Mouse (Mus musculus): ENCODE results near the gene Alg2. TPM values are rescaled to one million over a fixed set of nuclear protein-coding genes. Genes with fewer than 3 reads are reported as not detected.

The Alg2 gene
- polyA plus RNA-seq, 1 experiment from 2014 or later = 50.6 TPM

DNA sequence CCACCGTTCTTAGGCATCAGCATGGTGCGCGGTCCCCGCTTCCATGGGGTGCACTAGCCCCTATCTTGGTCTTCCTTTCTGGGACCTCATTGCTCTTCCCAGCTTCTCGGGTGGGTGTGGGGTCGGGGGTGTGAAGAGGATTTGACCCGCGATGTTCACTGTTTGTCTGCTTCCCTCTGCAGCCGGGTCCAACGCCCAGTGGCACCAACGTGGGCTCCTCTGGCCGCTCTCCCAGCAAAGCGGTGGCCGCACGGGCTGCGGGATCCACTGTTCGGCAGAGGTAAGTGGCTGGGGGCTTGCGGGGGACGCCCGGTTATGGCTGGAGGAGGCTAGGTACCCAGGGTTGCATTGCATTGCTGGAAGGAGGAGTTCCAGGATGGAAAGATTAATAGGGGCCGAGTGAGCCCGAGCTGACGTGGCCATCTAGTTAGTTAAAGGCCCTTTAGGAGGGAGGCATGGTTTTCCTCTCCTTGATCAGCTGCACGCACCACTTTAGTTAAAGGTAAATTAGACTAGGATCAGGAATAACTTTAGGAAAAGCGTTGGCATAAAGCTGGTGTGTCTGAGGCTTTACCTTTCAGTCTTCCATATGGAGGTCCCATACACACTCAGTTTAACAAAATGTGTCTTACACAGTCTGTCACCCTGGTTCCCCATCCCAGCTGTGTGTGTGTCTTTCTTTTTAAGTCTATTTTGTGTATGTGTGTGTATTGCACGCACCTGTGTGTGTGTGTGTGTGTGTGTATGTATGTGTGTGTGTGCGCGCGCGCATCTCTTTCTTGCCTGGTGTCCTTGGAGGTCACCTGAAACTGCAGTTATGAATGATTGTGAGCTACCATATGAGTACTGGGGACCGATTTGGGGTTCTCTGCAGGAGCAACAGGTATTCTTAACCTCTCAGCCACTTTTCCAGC lies 854 bp upstream of the Alg2 start:
- Histone ChIP-seq H3K36me3 (ENCODE audit: control insufficient read depth, insufficient read depth, low read length) (peaks cover 14% of the 10 kb centered on the region), H3K4me3 (ENCODE audit: low read length) (peak overlapping the region; percentile 82), H3K4me1 (ENCODE audit: control insufficient read depth, insufficient read depth, low read length) (peaks cover 14% of the 10 kb centered on the region), H3K9ac (ENCODE audit: low read depth, low read length) (peak overlapping the region; percentile 89), H3K27me3 (replicated peaks; ENCODE audit: control insufficient read depth, insufficient read depth, low read length) (no peaks in the 10 kb centered on the region), H3K4me2 (ENCODE audit: low read depth, low read length) (peak overlapping the region; percentile 66), H3K9me3 (ENCODE audit: control insufficient read depth, low read length) (no peaks in the 10 kb centered on the region), H3K27ac (ENCODE audit: low read length) (peak overlapping the region; percentile 38)
- peak; percentile 36 for ATAC-seq
- 11% methylated on average over 31 of the region's 31 CpGs for WGBS

DNA sequence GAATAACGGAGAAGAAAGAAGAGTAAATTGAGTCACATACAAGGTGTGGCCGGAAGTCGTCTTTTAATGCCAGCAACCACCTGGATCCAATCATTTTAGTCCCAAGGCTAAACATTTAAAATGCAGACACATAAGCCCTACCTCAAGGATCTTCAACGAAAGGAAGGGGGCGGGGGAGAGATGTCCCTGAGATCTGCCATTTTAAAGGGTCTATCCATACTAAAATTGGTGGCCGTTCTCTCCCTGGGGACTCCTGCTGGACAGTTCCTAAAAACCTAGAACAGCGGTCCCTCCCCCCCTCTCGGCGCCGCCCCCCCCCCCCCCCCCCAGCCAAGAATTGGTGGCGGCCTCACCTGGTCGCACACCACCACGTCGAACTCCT lies 556 bp downstream of the Alg2 start:
- H3K4me2 ChIP-seq (ENCODE audit: low read depth, low read length) = peak overlapping the region; percentile 71
- H3K27me3 ChIP-seq (replicated peaks; ENCODE audit: control insufficient read depth, insufficient read depth, low read length) = no peaks in the 10 kb centered on the region
- H3K4me1 ChIP-seq (ENCODE audit: control insufficient read depth, insufficient read depth, low read length) = peaks cover 14% of the 10 kb centered on the region
- 3% methylated on average over 12 of the region's 14 CpGs for WGBS
- peak overlapping the region; percentile 82 for H3K4me3 ChIP-seq (ENCODE audit: low read length)
- peaks cover 28% of the 10 kb centered on the region for H3K36me3 ChIP-seq (ENCODE audit: control insufficient read depth, insufficient read depth, low read length)
- peaks cover 1% of the 10 kb centered on the region; the same call in 1 of the 2 replicates for H3K9me3 ChIP-seq (ENCODE audit: control insufficient read depth, low read length)
- peak overlapping the region; percentile 89 for H3K9ac ChIP-seq (ENCODE audit: low read depth, low read length)
- no peak; the same call in 1 of the 2 replicates for ATAC-seq
- H3K27ac ChIP-seq (ENCODE audit: low read length) = peak overlapping the region; percentile 95

DNA sequence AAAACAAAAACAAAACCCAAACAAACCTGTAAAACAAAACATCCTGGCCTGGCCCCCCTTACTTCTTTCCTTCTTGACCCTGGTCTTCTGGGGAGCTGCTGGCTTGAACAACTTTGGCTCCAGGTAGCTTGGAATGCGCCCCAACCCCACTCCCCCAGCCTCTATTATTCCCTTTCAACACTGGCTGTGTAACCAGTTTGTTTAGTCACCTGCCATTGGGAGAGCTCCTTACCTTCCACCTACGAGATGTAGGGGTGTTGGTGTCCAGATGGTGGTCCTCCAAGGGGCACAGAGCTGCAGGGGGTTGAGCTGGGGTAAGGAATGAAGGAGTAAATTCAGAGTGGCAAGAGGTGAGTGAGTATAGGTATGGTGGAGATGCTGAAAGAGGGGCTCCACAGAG lies 6.9 kb downstream of the Alg2 start:
- Histone ChIP-seq H3K4me1 (ENCODE audit: control insufficient read depth, insufficient read depth, low read length) (no peaks in the 10 kb centered on the region), H3K27ac (ENCODE audit: low read length) (no peak overlapping the region), H3K27me3 (replicated peaks; ENCODE audit: control insufficient read depth, insufficient read depth, low read length) (no peaks in the 10 kb centered on the region), H3K36me3 (ENCODE audit: control insufficient read depth, insufficient read depth, low read length) (peaks cover 37% of the 10 kb centered on the region), H3K9me3 (ENCODE audit: control insufficient read depth, low read length) (peaks cover 8% of the 10 kb centered on the region; the same call in 1 of the 2 replicates), H3K4me2 (ENCODE audit: low read depth, low read length) (no peak overlapping the region), H3K4me3 (ENCODE audit: low read length) (no peak overlapping the region), H3K9ac (ENCODE audit: low read depth, low read length) (no peak overlapping the region)
- 94% methylated on average over 2 of the region's 2 CpGs for WGBS
- ATAC-seq = no peak

DNA sequence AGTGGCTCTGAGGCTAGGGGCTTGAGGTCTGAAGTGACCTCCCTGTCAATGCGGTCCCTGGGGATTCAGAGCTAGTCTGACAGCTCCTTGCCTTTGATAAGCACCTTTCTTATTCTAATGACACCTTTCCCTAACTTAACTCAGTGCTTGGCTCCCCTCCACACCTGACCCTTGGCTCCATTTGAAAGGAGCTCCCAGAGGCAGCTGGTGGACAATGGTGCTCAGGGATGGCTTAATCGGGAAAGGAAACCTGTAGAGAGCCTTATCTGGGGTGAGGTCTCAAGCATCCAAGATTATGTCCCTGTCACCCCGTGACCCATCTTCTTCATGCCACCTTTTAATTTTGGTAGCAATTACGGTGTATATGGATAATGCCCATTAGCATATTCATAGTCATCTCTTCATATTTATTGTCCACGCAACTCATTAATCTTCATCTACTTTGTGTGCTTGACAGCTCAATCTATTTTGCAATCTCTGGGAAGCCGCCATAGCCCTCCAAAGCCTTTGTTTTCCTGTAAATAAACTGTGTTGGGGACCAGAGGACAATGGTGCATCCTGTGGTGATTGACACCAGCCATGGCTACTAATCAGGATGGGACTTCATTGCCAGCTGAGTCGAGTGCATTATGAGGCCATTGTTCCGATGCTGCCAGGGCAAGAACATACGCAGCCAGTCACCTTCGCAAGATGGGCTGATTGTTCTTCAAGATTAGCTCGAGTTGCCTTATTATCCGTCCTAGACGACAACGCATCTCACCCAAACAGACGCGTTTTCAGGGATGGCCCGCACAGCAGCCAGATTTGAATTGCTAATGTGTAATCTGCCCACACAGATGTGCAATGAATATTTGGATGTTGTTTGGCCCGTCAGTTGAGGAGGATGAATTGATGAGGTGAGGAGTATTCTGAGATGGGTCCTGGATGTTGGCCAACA lies 24.3 kb downstream of the Alg2 start:
- no peak for ATAC-seq
- WGBS = 29% methylated on average over 18 of the region's 18 CpGs
- no peak overlapping the region for H3K27ac ChIP-seq (ENCODE audit: low read length)
- no peaks in the 10 kb centered on the region for H3K36me3 ChIP-seq (ENCODE audit: control insufficient read depth, insufficient read depth, low read length)
- H3K4me3 ChIP-seq (ENCODE audit: low read length) = no peak overlapping the region
- H3K9ac ChIP-seq (ENCODE audit: low read depth, low read length) = no peak overlapping the region
- no peak overlapping the region for H3K4me2 ChIP-seq (ENCODE audit: low read depth, low read length)
- no peaks in the 10 kb centered on the region for H3K4me1 ChIP-seq (ENCODE audit: control insufficient read depth, insufficient read depth, low read length)
- no peaks in the 10 kb centered on the region for H3K9me3 ChIP-seq (ENCODE audit: control insufficient read depth, low read length)
- H3K27me3 ChIP-seq (replicated peaks; ENCODE audit: control insufficient read depth, insufficient read depth, low read length) = peaks cover 5% of the 10 kb centered on the region; the same call in 1 of the 2 replicates

DNA sequence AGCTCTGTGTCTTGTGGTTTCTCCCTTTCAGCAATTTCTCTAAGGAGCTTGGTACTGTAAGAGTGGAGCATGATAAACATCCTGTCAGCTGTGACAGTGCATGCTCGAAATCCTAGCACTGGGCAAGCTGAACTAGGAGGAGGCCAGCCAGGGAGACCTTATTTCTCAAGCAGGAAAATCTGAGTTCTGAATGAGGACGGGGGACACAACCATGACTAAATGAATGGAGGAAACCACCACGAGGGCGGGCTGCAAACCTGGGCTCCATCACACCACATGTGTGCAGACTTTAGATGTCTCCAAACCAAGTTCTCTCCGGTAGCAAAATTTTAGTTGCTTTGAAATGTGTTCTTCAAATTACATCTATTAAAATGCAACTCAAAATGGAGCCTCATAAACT lies 25.0 kb downstream of the Alg2 start:
- no peak for ATAC-seq
- Histone ChIP-seq H3K9ac (ENCODE audit: low read depth, low read length) (no peak overlapping the region), H3K4me2 (ENCODE audit: low read depth, low read length) (no peak overlapping the region), H3K4me1 (ENCODE audit: control insufficient read depth, insufficient read depth, low read length) (no peaks in the 10 kb centered on the region), H3K36me3 (ENCODE audit: control insufficient read depth, insufficient read depth, low read length) (no peaks in the 10 kb centered on the region), H3K27ac (ENCODE audit: low read length) (no peak overlapping the region), H3K27me3 (replicated peaks; ENCODE audit: control insufficient read depth, insufficient read depth, low read length) (peaks cover 5% of the 10 kb centered on the region; the same call in 1 of the 2 replicates), H3K9me3 (ENCODE audit: control insufficient read depth, low read length) (no peaks in the 10 kb centered on the region), H3K4me3 (ENCODE audit: low read length) (no peak overlapping the region)
- WGBS = 40% methylated on average over 5 of the region's 5 CpGs

DNA sequence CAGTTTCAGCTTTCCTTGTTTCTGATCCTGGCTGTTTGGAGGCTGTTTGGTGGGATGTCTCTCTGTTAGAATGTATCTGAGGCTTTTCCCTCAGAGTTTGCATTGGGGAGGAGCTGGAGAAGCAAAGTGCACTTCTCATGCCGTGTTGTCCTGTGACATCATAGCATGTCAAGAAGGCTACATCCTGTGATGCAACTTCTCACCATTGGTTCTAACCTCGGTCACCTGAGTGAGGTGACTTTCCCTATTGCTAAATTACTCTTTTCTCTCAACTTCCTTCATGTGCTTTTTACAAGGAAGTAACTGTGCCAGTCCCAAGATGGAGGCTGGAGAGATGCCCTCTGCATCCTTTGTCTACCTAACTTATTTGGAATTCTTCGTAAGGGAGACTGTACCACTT lies 25.6 kb downstream of the Alg2 start:
- Histone ChIP-seq H3K9me3 (ENCODE audit: control insufficient read depth, low read length) (no peaks in the 10 kb centered on the region), H3K9ac (ENCODE audit: low read depth, low read length) (no peak overlapping the region), H3K36me3 (ENCODE audit: control insufficient read depth, insufficient read depth, low read length) (no peaks in the 10 kb centered on the region), H3K4me2 (ENCODE audit: low read depth, low read length) (no peak overlapping the region), H3K27ac (ENCODE audit: low read length) (no peak overlapping the region), H3K4me1 (ENCODE audit: control insufficient read depth, insufficient read depth, low read length) (no peaks in the 10 kb centered on the region), H3K4me3 (ENCODE audit: low read length) (no peak overlapping the region), H3K27me3 (replicated peaks; ENCODE audit: control insufficient read depth, insufficient read depth, low read length) (peaks cover 5% of the 10 kb centered on the region; the same call in 1 of the 2 replicates)
- ATAC-seq = no peak
- WGBS = 85% methylated on average over 3 of the region's 3 CpGs

DNA sequence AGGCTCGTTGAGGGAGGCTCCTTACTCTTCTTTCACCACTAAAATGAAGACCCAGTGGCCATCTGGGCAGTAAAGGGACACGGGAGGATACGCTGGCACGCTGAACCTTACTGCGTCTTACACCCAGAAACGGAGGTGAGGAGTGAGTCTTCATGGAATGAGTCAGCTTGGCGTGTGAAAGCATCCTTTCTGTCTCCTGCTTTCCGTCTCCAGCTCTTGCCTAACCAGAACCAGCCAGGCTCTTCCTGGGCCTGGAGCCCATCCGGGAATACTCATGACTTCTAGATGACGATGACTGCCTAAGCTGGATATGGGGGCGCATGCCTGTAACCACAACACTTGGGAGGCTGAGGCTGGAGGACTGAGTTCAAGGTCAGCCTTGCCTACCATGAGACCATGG lies 33.2 kb downstream of the Alg2 start:
- Histone ChIP-seq H3K4me2 (ENCODE audit: low read depth, low read length) (no peak overlapping the region), H3K4me1 (ENCODE audit: control insufficient read depth, insufficient read depth, low read length) (peaks cover 11% of the 10 kb centered on the region; the same call in 1 of the 2 replicates), H3K9me3 (ENCODE audit: control insufficient read depth, low read length) (no peaks in the 10 kb centered on the region), H3K9ac (ENCODE audit: low read depth, low read length) (no peak overlapping the region), H3K27me3 (replicated peaks; ENCODE audit: control insufficient read depth, insufficient read depth, low read length) (no peaks in the 10 kb centered on the region), H3K27ac (ENCODE audit: low read length) (no peak overlapping the region), H3K36me3 (ENCODE audit: control insufficient read depth, insufficient read depth, low read length) (no peaks in the 10 kb centered on the region), H3K4me3 (ENCODE audit: low read length) (no peak overlapping the region)
- 89% methylated on average over 11 of the region's 11 CpGs for WGBS
- no peak for ATAC-seq

DNA sequence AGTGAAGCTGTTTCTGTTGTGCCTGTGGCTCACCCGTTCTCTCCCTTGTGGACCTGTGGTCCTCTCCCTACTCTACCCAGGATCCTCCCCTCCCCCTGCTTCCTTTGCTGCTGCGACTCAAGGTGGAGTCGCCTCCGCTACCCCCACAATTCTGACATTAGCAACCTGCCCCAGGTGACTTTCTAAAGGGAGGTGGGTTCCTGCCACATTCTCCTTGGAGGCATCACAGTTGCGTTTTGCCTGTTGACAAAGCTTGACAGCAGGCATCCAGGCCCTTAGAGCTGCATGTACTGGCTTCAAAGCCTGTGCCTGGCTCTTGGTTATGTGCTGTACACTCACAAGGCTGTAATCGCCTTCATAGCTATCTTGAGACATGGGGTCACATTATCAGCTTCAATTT lies 35.2 kb downstream of the Alg2 start:
- peaks cover 5% of the 10 kb centered on the region; the same call in 1 of the 2 replicates for H3K27me3 ChIP-seq (replicated peaks; ENCODE audit: control insufficient read depth, insufficient read depth, low read length)
- H3K4me3 ChIP-seq (ENCODE audit: low read length) = no peak overlapping the region
- H3K9me3 ChIP-seq (ENCODE audit: control insufficient read depth, low read length) = no peaks in the 10 kb centered on the region
- H3K9ac ChIP-seq (ENCODE audit: low read depth, low read length) = no peak overlapping the region
- peaks cover 16% of the 10 kb centered on the region for H3K4me1 ChIP-seq (ENCODE audit: control insufficient read depth, insufficient read depth, low read length)
- no peak overlapping the region for H3K4me2 ChIP-seq (ENCODE audit: low read depth, low read length)
- no peak for ATAC-seq
- no peaks in the 10 kb centered on the region for H3K36me3 ChIP-seq (ENCODE audit: control insufficient read depth, insufficient read depth, low read length)
- H3K27ac ChIP-seq (ENCODE audit: low read length) = no peak overlapping the region
- whole genome bisulfite sequencing = 76% methylated on average over 6 of the region's 6 CpGs
